Mouse (Mus musculus) neural tube, embryonic 11.5 days (tissue): ENCODE measurements around the gene Corin. TPM values are rescaled to one million over a fixed set of nuclear protein-coding genes. Genes with fewer than 3 reads are reported as not detected.
A peak's percentile ranks its signal among the peaks of the same experiment; 100 is the strongest.

Source experiments
- ATAC-seq: fragments of 200-750 bp; cut with Nextera tagmentation; 2 replicates; pipeline ENCODE4 v1.8.0; 2017; ENCODE audit warnings: moderate number of reproducible peaks, mild to moderate bottlenecking, moderate TSS enrichment, moderate library complexity; ENCODE audit not compliant: insufficient read depth, low FRiP score, low TSS enrichment
- DNase-seq: peaks from one replicate; pipeline ENCODE4 v3.0.0-alpha.2; 2015; ENCODE audit warnings: low spot score
- H3K27ac ChIP-seq: fragments of 300-500 bp; sonication (generic); 2 replicates; pipeline ENCODE4 v1.5.1; 2014; ENCODE audit warnings: low read depth, mild to moderate bottlenecking, low read length
- H3K27me3 ChIP-seq: fragments of 300-500 bp; sonication (generic); 2 replicates; pipeline ENCODE4 v1.6.1; 2014; ENCODE audit warnings: mild to moderate bottlenecking, low read length, mixed read lengths; ENCODE audit not compliant: control insufficient read depth, insufficient read depth
- H3K36me3 ChIP-seq: fragments of 300-500 bp; sonication (generic); 2 replicates; pipeline ENCODE4 v1.6.1; 2014; ENCODE audit warnings: mild to moderate bottlenecking, low read length, moderate library complexity, mixed read lengths; ENCODE audit not compliant: control insufficient read depth, insufficient read depth
- H3K4me1 ChIP-seq: fragments of 300-500 bp; sonication (generic); 2 replicates; pipeline ENCODE4 v1.6.1; 2014; ENCODE audit warnings: low read length, mixed read lengths; ENCODE audit not compliant: control insufficient read depth, insufficient read depth
- H3K4me2 ChIP-seq: fragments of 300-500 bp; sonication (generic); 2 replicates; pipeline ENCODE4 v1.6.1; 2014; ENCODE audit warnings: low read depth, mild to moderate bottlenecking, moderate library complexity
- H3K4me3 ChIP-seq: fragments of 300-500 bp; sonication (generic); 2 replicates; pipeline ENCODE4 v1.5.1; 2014; ENCODE audit warnings: low read depth, low read length
- H3K9ac ChIP-seq: fragments of 300-500 bp; sonication (generic); 2 replicates; pipeline ENCODE4 v1.6.1; 2014; ENCODE audit warnings: mild to moderate bottlenecking, low read length
- H3K9me3 ChIP-seq: fragments of 300-500 bp; sonication (generic); 2 replicates; pipeline ENCODE4 v1.6.1; 2016; ENCODE audit warnings: low read length; ENCODE audit not compliant: control insufficient read depth
- WGBS: fragments of 180-500 bp; shearing (Covaris S2); extraction: QIAGEN DNeasy Blood & Tissue Kit; methylation state at CpG from one replicate; pipeline ENCODE4 v1.1.7; 2014; 5-methylcytosine and 5-hydroxymethylcytosine counted together
- polyA plus RNA-seq: library from polyadenylated mRNA; unstranded; fragments of >200 nt; fragmentation: Nextera tagmentation; extraction: Ambion mirVana; gene quantifications from 2 replicates; pipeline ENCODE4 v1.2.1, GENCODE M21; 2014

Gene Corin
- polyA plus RNA-seq, 1 experiment from 2014 or later: 4.6 TPM

- Histone ChIP-seq H3K9ac (no peak overlapping the region), H3K9me3 (no peaks in the 10 kb centered on the region), H3K27me3 (no peaks in the 10 kb centered on the region), H3K4me1 (no peaks in the 10 kb centered on the region), H3K4me2 (no peak overlapping the region), H3K36me3 (no peaks in the 10 kb centered on the region), H3K4me3 (no peak overlapping the region), H3K27ac (no peak overlapping the region)
- no peak for DNase-seq
- ATAC-seq: peak; percentile 45; the same call in 1 of the 2 replicates
- WGBS: 55% methylated on average over 11 of the region's 11 CpGs
Observed at GRCm38 (mm10) chr5:72330648-72331047, 173.6 kb downstream of the Corin start.

- Histone ChIP-seq H3K27ac (no peak overlapping the region), H3K9me3 (no peaks in the 10 kb centered on the region), H3K4me1 (no peaks in the 10 kb centered on the region), H3K27me3 (no peaks in the 10 kb centered on the region), H3K36me3 (no peaks in the 10 kb centered on the region), H3K4me3 (no peak overlapping the region), H3K4me2 (no peak overlapping the region), H3K9ac (no peak overlapping the region)
- ATAC-seq: no peak
- 49% methylated on average over 8 of the region's 8 CpGs for WGBS
- peak; percentile 26 for DNase-seq
Observed at GRCm38 (mm10) chr5:72329453-72329852, 174.8 kb downstream of the Corin start.

- H3K9me3 ChIP-seq: no peaks in the 10 kb centered on the region
- no peaks in the 10 kb centered on the region for H3K4me1 ChIP-seq
- no peak overlapping the region for H3K9ac ChIP-seq
- H3K27me3 ChIP-seq: no peaks in the 10 kb centered on the region
- H3K4me2 ChIP-seq: no peak overlapping the region
- no peak overlapping the region for H3K27ac ChIP-seq
- no peaks in the 10 kb centered on the region for H3K36me3 ChIP-seq
- WGBS: 82% methylated on average over 4 of the region's 4 CpGs
- ATAC-seq (no peak), DNase-seq (no peak)
- H3K4me3 ChIP-seq: no peak overlapping the region
Observed at GRCm38 (mm10) chr5:72315282-72315681, 189.0 kb downstream of the Corin start.

- Histone ChIP-seq H3K9ac (no peak overlapping the region), H3K27ac (no peak overlapping the region), H3K36me3 (no peaks in the 10 kb centered on the region), H3K4me1 (no peaks in the 10 kb centered on the region), H3K9me3 (no peaks in the 10 kb centered on the region), H3K27me3 (no peaks in the 10 kb centered on the region), H3K4me3 (no peak overlapping the region), H3K4me2 (no peak overlapping the region)
- ATAC-seq: no peak
- 82% methylated on average over 10 of the region's 10 CpGs for WGBS
- no peak for DNase-seq
Observed at GRCm38 (mm10) chr5:72298418-72299104, 205.7 kb downstream of the Corin start.

GRCm38 (mm10) chr5:72285077-72285476 lies 219.2 kb downstream of the Corin start:
- Histone ChIP-seq H3K27me3 (no peaks in the 10 kb centered on the region), H3K36me3 (no peaks in the 10 kb centered on the region), H3K4me1 (no peaks in the 10 kb centered on the region), H3K4me2 (no peak overlapping the region), H3K4me3 (no peak overlapping the region), H3K27ac (no peak overlapping the region), H3K9me3 (no peaks in the 10 kb centered on the region), H3K9ac (no peak overlapping the region)
- ATAC-seq (no peak), DNase-seq (no peak)
- WGBS: 93% methylated on average over 3 of the region's 3 CpGs

DNA sequence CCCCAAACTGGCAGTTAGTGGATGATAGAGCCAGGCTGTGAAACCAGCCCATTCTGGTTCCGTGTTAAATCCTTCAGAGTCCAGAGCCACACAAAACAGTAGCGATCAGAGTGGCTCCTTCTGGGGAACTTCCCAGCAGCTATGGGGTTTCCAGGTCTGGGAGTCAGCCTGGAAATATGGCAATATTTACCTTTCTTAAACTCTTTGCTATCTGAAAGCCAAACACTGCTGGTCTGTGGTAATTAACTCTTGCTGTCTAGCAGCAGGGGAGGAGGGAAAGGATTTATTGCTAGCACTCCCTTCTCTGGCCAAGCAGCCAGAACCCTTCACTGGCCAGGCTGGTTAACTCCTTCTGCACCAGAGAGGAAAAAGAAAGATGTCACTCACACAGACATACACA lies 221.4 kb downstream of the Corin start:
- H3K9me3 ChIP-seq: no peaks in the 10 kb centered on the region
- H3K27me3 ChIP-seq: no peaks in the 10 kb centered on the region
- H3K27ac ChIP-seq: no peak overlapping the region
- H3K4me3 ChIP-seq: no peak overlapping the region
- H3K9ac ChIP-seq: no peak overlapping the region
- H3K4me2 ChIP-seq: no peak overlapping the region
- DNase-seq: peak; percentile 13
- ATAC-seq: no peak
- H3K4me1 ChIP-seq: no peaks in the 10 kb centered on the region
- 23% methylated on average over 2 of the region's 2 CpGs for WGBS
- H3K36me3 ChIP-seq: no peaks in the 10 kb centered on the region

GRCm38 (mm10) chr5:72269652-72270051 lies 234.6 kb downstream of the Corin start:
- no peak for ATAC-seq
- H3K27me3 ChIP-seq: no peaks in the 10 kb centered on the region
- no peak overlapping the region for H3K9ac ChIP-seq
- 57% methylated on average over 8 of the region's 8 CpGs for WGBS
- no peaks in the 10 kb centered on the region for H3K36me3 ChIP-seq
- no peaks in the 10 kb centered on the region; the same call in 1 of the 2 replicates for H3K9me3 ChIP-seq
- H3K4me3 ChIP-seq: no peak overlapping the region
- H3K4me2 ChIP-seq: no peak overlapping the region
- no peaks in the 10 kb centered on the region for H3K4me1 ChIP-seq
- no peak overlapping the region for H3K27ac ChIP-seq
- DNase-seq: no peak

- H3K36me3 ChIP-seq: no peaks in the 10 kb centered on the region
- H3K4me2 ChIP-seq: no peak overlapping the region
- H3K9ac ChIP-seq: no peak overlapping the region
- H3K9me3 ChIP-seq: no peaks in the 10 kb centered on the region; the same call in 1 of the 2 replicates
- no peak overlapping the region for H3K27ac ChIP-seq
- no peaks in the 10 kb centered on the region for H3K27me3 ChIP-seq
- WGBS: 85% methylated on average over 10 of the region's 10 CpGs
- no peaks in the 10 kb centered on the region for H3K4me1 ChIP-seq
- ATAC-seq (no peak), DNase-seq (no peak)
- H3K4me3 ChIP-seq: no peak overlapping the region
Observed at GRCm38 (mm10) chr5:72269204-72269603, 235.1 kb downstream of the Corin start.

DNA sequence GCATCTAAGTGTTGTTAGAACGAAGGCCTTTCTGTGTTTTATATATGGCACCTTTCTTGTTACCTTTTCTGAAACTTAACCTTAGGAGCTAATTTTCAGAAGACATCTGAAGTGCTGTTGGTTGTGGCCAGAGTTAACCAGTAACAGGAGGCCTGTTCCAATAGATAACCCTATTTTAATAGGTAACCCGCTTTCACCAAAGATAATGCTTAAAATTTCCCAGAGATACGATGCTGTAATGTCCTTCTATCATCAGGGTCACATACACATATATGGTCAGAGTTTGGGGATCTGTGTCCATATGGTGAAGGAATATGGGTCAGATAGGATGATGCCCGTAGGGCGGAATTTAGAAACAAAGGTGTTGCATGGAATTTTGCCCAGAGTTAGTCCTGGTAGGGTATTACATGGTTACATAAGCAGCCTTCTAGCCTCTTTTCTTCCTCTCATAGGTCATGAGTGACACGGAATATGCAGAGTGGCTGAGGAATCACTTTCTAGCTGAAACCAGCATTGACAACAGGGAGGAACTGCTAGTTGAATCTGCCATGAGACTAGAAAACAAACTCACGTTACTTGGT lies 237.2 kb downstream of the Corin start:
- H3K36me3 ChIP-seq: no peaks in the 10 kb centered on the region
- no peak overlapping the region for H3K27ac ChIP-seq
- H3K4me1 ChIP-seq: no peaks in the 10 kb centered on the region
- no peak for ATAC-seq
- H3K9ac ChIP-seq: no peak overlapping the region
- no peak overlapping the region for H3K4me2 ChIP-seq
- H3K27me3 ChIP-seq: no peaks in the 10 kb centered on the region
- no peak for DNase-seq
- 95% methylated on average over 7 of the region's 7 CpGs for WGBS
- H3K4me3 ChIP-seq: no peak overlapping the region
- no peaks in the 10 kb centered on the region; the same call in 1 of the 2 replicates for H3K9me3 ChIP-seq
